Mouse (Mus musculus) embryo, embryonic 9.5 days (tissue): Measurements from ENCODE around the gene Iffo1.
"Not testable (repeated sequence)": the region's sequence is repeated elsewhere in the genome, so short reads cannot be mapped to it uniquely, and the experiment has no call there.

ENCODE experiments used
- DNase-seq: peaks from one replicate; pipeline ENCODE4 v3.0.0-alpha.2; 2017; ENCODE audit errors: extremely low spot score

Gene Iffo1

DNA sequence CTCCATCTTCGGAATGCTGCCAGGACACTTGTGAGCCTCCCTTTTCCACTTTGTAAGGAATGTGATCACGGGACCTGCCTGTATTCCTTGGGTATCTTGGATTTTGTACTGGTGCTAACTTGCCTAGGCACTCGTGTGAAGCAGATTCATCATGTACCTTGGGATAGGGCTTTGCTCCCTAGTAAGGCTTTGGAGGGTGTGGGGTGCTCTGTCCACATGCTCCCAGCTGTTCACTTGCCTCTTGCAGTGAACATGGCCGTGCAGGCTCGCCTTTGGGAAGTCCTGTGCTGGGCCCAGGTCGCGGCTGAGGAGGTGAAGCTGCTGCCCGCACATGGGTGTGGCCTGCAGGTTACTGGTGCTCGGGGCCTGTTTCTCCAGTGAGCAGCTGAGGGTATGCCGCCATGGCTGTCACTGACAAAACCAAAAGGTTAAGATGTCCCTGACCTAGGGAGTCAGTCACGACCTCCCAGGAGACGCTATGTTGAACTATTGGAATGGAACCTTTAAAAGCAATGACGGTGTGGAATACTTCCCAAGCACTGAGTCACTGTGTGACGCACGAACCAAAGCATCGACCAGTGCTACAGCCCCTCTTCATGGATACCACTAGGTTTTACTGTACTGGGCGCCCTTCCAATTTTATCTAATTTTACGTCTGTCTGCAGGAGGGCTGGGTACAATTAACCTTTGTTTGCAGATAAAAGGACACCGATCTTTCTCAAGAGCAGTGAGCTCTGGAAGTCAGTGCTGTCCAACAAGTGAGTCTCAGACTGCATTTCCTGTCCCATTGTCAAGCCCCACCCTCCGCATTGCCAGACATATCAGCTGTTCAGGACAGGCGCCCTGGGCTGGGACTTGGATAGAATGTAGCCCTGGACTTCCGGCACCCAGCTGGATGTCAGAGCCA is 16.1 kb downstream of the Iffo1 start:
- peak; percentile 82 for DNase-seq

GRCm38 (mm10) chr6:125161971-125162370 is 16.9 kb downstream of the Iffo1 start:
- DNase-seq = peak; percentile 70

DNA sequence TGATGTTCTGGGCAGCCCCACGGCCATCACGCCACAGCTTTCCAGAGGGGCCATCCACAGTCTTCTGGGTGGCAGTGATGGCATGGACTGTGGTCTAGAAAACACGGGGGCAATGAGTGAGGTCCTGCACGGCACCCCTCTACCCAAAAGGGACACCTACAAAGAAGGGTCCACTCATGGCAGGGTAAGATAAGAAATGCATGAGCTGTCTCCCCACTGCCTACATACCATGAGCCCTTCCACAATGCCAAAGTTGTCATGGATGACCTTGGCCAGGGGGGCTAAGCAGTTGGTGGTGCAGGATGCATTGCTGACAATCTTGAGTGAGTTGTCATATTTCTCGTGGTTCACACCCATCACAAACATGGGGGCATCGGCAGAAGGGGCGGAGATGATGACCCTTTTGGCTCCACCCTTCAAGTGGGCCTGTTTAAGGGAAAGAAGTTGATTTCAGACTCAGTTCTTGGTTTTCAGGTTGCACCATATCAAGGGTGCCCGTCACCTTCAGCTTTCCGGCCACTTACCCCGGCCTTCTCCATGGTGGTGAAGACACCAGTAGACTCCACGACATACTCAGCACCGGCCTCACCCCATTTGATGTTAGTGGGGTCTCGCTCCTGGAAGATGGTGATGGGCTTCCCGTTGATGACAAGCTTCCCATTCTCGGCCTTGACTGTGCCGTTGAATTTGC is 17.7 kb downstream of the Iffo1 start:
- DNase-seq = not testable (repeated sequence)

DNA sequence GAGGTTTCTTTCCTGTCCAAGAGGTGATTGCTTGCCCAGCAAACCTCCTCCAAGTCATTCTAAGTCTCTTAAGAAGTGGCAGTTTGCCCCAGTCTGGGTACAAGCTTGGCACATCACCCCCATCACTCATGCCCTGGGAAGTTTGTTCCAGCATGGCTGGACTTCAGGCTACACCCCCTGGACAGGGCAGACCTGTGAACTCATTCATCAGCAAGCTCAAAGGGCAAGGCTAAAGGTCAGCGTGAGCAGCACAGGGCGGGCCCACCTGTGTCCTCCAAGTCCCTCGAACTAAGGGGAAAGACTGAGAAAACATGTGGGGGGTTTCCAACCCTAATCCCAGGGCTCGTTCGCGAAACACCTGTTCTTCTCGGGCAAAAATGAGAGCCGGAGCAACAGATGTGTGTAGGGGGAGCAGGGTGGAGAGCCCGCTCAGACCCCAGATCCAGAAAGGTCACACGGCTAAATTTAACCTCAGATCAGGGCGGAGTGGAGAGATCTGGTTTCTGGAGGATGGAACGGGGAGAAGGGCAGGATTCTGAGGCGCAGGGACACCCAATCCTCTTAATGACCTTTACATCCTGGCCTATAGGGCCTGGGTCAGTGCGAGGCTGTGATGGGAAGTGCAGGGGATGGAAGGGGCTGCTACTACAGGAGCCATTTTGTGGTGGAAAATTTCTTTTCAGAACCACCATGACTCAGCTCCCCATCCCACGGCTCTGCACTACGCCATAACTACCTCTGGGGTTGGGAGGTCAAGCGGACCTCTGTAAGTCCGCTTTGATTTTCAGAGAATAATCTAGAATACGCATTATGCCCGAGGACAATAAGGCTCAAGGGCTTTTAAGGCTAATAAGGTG is 19.0 kb downstream of the Iffo1 start:
- DNase-seq = no peak

- DNase-seq = peak; percentile 88
Observed at GRCm38 (mm10) chr6:125164672-125165327, 19.8 kb downstream of the Iffo1 start.

GRCm38 (mm10) chr6:125165328-125165891 is 20.4 kb downstream of the Iffo1 start:
- peak; percentile 99 for DNase-seq

DNA sequence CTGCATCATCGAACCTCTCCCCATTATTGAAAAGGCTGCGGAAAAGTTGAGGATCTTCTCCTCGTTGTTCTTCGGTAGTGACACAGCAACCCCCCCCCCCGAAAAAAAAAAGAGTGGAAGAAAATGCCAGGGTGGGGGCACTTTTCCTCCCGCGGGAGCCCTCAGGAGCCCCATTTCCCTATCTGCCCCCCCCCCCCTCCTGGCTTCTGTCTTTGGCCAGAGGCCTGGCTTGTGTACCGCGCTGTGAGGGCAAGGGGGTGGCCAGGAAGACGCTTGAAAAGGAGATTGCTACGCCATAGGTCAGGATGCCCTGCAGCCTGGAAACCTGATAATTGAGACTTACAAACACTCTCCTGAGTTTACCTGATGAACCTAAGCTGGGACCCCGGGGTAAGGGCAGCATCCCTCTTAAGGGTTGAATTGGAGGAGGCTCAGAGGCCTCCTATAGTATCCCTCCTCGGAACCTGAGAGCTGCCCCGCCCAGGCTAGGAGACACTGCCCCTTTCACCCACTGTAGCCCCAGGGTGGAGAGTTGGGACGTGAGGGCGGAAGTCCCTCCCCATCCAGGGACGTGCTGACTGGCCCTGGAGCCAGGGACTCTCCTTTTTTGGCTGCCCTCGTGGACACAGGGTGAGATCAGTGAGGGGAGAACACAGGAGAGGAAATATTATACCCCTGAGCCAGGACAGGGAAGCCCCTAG is 21.2 kb downstream of the Iffo1 start, which contains the start of gene Gapdh:
Gapdh (minus strand) TSS at position 417 of the 701 bp plus-strand sequence.
- DNase-seq = peak; percentile 87

GRCm38 (mm10) chr6:125166861-125167650 is 22.0 kb downstream of the Iffo1 start:
- peak; percentile 67 for DNase-seq

GRCm38 (mm10) chr6:125168086-125168485 is 23.0 kb downstream of the Iffo1 start:
- DNase-seq = no peak

DNA sequence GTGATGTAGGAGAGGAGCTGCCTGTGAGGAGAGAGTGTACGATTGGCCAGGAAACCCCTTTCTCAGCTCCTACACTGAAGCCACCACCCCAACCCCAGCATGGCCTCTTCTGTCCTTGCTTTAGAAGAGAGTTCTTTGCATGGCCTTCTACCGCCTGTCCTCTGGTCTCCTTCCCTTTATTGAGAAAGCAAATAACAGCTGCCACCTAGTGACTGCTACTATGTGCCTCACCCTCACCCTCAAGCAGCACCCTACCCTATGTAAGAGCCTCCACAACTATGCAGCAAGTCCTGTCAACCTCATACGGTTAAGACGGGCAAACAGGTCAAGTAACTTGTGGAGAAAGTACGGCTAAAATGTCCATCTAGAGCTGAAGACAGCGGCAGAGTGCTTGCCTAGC is 25.2 kb downstream of the Iffo1 start:
- DNase-seq = no peak

DNA sequence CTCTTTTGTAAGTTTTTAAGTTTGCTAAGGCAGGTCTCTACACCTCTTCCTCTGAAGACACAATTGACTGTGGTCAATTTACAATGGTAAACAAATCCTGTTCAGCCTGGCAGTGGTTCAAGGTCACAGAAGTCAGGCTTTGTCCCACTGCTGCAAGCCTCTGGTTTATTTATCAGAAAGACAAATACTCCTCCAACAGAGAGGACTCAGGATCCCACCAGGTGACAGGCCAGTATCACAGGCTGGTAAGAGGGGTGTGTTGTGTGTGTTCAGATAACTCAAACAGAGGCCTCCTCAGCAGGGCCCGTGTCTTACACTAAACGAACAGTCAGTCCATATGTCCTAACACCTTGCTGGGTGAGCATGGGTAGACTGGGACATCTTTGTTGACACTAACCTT is 27.4 kb downstream of the Iffo1 start:
- no peak for DNase-seq

DNA sequence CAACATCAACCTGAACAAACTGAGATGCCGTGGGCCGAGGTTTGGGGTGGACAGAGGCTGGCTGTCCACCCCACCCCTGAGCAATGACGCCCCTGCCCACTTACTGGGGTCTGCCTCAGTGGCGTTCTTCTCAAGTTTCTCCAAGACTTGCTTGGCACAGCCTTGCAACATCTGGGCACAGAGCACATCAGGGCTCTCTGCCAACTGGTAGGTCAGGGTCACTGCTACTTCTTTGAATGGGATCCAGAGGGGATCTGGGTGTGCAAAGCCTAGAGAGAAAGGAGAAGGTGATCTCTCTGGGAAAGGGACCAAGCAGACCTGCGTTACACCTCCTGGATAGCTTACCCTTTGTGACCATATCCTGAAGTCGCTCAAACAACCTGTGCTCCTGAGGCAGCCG is 28.2 kb downstream of the Iffo1 start:
- no peak for DNase-seq

DNA sequence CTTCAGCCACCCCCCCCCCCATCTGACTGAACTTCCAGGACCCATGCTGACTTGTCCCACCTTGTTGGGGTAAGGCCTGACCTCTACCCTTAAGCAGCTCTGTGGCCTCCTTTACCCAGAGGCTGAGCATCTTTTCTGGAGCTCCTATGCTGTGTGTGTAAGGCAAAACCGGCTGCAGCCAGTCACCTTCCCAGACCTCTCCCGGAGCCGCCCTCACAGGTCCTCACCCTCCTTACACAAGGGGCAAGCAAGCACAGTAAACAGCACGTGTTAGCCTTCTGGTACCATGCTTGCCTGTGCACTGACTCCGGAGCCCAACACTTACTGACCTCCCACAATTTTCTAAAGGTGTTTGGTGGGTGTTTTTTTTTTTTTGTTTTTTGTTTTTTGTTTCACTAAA is 30.4 kb downstream of the Iffo1 start:
- DNase-seq = no peak

- no peak for DNase-seq
Observed at GRCm38 (mm10) chr6:125179601-125180000, 34.6 kb downstream of the Iffo1 start.

DNA sequence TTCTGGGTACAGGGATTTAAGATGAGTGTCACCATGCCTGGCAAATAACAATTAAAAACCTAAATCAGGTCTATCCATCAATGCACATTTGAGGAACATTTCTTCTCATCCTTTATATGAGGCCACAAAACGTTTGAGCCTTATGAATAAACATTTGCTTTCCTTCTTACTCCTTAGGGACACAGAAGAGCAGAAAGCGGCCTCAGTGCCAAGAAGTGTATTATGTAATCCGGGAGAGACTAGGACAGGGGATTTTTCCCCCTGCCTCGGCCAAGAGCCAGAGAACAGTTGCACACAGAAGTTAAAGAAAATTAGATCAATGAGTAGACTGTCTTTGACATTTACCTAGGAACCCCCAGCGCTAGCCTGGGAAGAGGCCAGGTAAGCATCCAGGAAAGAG is 37.1 kb downstream of the Iffo1 start:
- DNase-seq = no peak

DNA sequence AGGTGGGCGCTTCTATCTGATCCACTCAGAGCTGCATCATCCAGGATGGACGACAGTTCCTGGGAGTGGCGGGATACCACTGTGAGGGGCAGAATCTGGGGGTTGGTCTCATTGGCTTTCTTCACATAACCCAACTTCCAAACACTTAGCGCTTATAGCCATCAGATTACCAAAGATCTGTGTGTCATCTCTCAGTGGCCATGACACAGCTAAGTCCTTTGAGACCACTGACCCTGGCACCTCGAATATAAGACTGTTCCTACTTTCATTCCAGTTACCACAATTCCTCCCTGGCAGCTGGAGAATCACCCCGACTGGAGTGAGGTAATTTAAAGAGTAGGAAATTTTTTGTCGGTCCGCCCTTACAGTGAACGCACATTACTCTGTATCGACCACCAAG is 41.2 kb downstream of the Iffo1 start:
- no peak for DNase-seq

DNA sequence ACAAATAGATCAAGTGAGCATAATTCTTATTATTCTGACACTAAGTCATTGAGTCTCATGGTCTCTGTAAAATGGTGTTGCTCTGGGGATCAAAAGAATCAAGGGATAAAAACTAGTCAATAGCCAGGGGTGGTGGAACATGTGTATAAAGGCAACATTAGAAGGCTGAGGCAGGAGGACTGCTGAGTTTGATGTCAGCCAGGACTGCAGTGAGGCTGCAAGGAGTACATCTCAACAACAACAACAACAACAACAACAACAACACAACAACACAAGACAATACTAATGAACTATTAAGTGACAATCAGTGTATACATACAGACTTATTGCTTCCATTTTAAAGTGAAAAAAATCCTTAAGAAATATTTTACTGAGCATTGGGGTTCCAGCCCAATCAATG is 45.8 kb downstream of the Iffo1 start:
- peak; percentile 20 for DNase-seq

DNA sequence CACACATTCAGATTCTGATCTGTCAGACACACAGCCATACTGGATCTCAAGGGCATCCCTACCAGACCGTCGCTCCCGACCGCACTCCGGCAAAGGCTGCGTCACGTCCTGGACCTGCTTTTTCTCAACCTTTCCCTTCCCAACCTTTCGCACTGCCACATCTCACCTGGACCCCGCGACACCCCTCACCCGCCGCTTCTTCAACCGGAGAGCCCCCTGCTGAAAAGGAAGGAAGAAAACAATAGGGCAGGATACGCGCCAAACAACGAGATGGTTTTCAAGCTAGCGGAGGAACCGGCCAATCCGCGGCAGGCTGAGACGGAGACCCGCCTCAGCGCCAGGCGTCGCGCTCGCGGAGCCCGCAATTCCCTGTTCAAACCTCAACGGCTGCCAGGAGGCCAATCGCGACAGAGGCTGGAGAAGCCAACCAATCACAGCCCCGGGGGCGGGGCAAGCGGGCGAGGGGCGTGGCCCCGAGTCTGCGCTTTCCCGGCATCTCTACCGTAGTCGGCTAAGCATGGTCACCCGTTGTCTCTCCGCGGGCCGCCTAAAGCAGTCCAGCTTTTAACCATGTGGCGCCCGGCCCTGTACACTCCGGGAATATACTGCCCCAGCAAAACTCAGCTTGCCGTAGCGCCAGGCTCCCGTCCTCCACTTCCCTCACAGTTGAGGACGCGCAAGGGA is 46.4 kb downstream of the Iffo1 start, which contains the start of the genes Ncapd2 and Mrpl51:
Ncapd2 (minus strand) TSS at position 370 of the 684 bp plus-strand sequence.
Mrpl51 (plus strand) TSS at position 470 of the 684 bp plus-strand sequence.
- DNase-seq = peak; percentile 99
